37 mouse cellular contexts compared by ENCODE assay signal in genomic region chr2:163130837-163131236, GRCm38 (mm10). TPM values are rescaled to one million over a fixed set of nuclear protein-coding genes. Genes with fewer than 3 reads are reported as not detected.
"Had no signal": no experiment of that assay in that cellular context is flagged by ENCODE, and none has a peak within 500 bp of the region (broad histone marks: within the 10 kb centered on the region; RNA-seq: fewer than 3 reads in every experiment).

No protein-coding gene starts in this region.

- H3K36me3 ChIP-seq: heart, embryonic 10.5 days; heart, embryonic 12.5 days; hindbrain, embryonic 10.5 days; hindbrain, embryonic 12.5 days; intestine, embryonic 15.5 days; limb, embryonic 10.5 days; limb, embryonic 12.5 days; liver, embryonic 13.5 days; liver, embryonic 15.5 days had no signal

- H3K4me2 ChIP-seq: heart, embryonic 12.5 days; hindbrain, embryonic 12.5 days; hindbrain, embryonic 14.5 days; intestine, embryonic 15.5 days; limb, embryonic 12.5 days; liver, embryonic 11.5 days; liver, embryonic 13.5 days; liver, embryonic 15.5 days had no signal

- H3K27ac ChIP-seq: heart, adult 2 months; heart, embryonic 10.5 days; hindbrain, embryonic 10.5 days; hindbrain, embryonic 12.5 days; hindbrain, embryonic 14.5 days; intestine, embryonic 15.5 days; layer of hippocampus, adult 2 months; limb, embryonic 10.5 days; limb, embryonic 12.5 days; liver, embryonic 13.5 days; liver, embryonic 15.5 days had no signal

- H3K9me3 ChIP-seq: heart, embryonic 10.5 days; intestine, embryonic 15.5 days; limb, embryonic 10.5 days; liver, embryonic 13.5 days; liver, embryonic 15.5 days had no signal

- H3K4me1 ChIP-seq: heart, embryonic 10.5 days; heart, embryonic 12.5 days; intestine, embryonic 15.5 days; limb, embryonic 10.5 days; limb, embryonic 12.5 days; liver, embryonic 13.5 days; liver, embryonic 15.5 days had no signal

- H3K27me3 ChIP-seq: heart, embryonic 12.5 days; hindbrain, embryonic 12.5 days; intestine, embryonic 15.5 days; limb, embryonic 12.5 days; liver, embryonic 13.5 days; liver, embryonic 15.5 days had no signal

- ATAC-seq: hindbrain, embryonic 16.5 days; intestine, embryonic 15.5 days; intestine, postnatal 0 days had no signal

- H3K9ac ChIP-seq: heart, embryonic 12.5 days; hindbrain, embryonic 12.5 days; hindbrain, embryonic 14.5 days; intestine, embryonic 15.5 days; limb, embryonic 12.5 days; liver, embryonic 13.5 days; liver, embryonic 15.5 days had no signal

- DNase-seq: gastrocnemius, postnatal 14 days; gastrocnemius, postnatal 36 days; heart, adult 2 months; heart, postnatal 10 days; heart, postnatal 4 days; kidney, adult 18-20 months; kidney, adult 8-10 months; kidney, postnatal 10 days; kidney, postnatal 25 days; kidney, postnatal 4 days; liver; liver, embryonic 13.5 days had no signal

- H3K4me3 ChIP-seq: heart, adult 2 months; heart, embryonic 10.5 days; heart, embryonic 12.5 days; hindbrain, embryonic 10.5 days; hindbrain, embryonic 12.5 days; intestine, embryonic 15.5 days; layer of hippocampus, adult 2 months; limb, embryonic 10.5 days; limb, embryonic 12.5 days; liver, embryonic 13.5 days; liver, embryonic 15.5 days had no signal

RNA-seq across cellular contexts. Expression of gene Gtsf1l, which starts 43.2 kb away (rescaled TPM):
- total RNA-seq: gastrocnemius, adult 8-10 months; gastrocnemius, postnatal 14 days; gastrocnemius, postnatal 36 days; heart, adult 2 months; heart, postnatal 10 days; heart, postnatal 25 days; heart, postnatal 4 days; layer of hippocampus, adult 2 months; layer of hippocampus, postnatal 10 days; layer of hippocampus, postnatal 25 days; left cerebral cortex, adult 8-10 months; left cerebral cortex, postnatal 14 days; left cerebral cortex, postnatal 36 days had no signal
- polyA plus RNA-seq: heart, embryonic 10.5 days; heart, embryonic 12.5 days; heart, embryonic 14.5 days; heart, embryonic 16.5 days; hindbrain, embryonic 10.5 days; hindbrain, embryonic 12.5 days; hindbrain, embryonic 16.5 days; intestine, embryonic 15.5 days; intestine, postnatal 0 days; kidney, embryonic 14.5 days; kidney, embryonic 16.5 days; limb, embryonic 10.5 days; limb, embryonic 12.5 days; limb, embryonic 14.5 days; liver, embryonic 11.5 days; liver, embryonic 13.5 days; liver, embryonic 15.5 days had no signal
